Mouse (Mus musculus) heart, embryonic 13.5 days (tissue): ENCODE data around the gene Cib1. TPM values are rescaled to one million over a fixed set of nuclear protein-coding genes. Genes with fewer than 3 reads are reported as not detected.

Source experiments
- ATAC-seq: fragments of 200-750 bp; cut with Nextera tagmentation; 2 replicates; pipeline ENCODE4 v1.8.0; 2017; ENCODE audit warnings: moderate TSS enrichment; ENCODE audit not compliant: insufficient number of reproducible peaks, low FRiP score, low TSS enrichment; ENCODE audit errors: extremely low read depth
- H3K27ac ChIP-seq: fragments of 300-500 bp; sonication (generic); replicated peaks from 2 replicates; pipeline ENCODE4 v1.5.1; 2015; ENCODE audit warnings: moderate library complexity, mild to moderate bottlenecking, inconsistent platforms
- H3K27me3 ChIP-seq: fragments of 300-500 bp; sonication (generic); replicated peaks from 2 replicates; pipeline ENCODE4 v1.6.1; 2015; ENCODE audit warnings: mild to moderate bottlenecking, inconsistent platforms
- H3K36me3 ChIP-seq: fragments of 300-500 bp; sonication (generic); 2 replicates; pipeline ENCODE4 v1.6.1; 2015; ENCODE audit warnings: mild to moderate bottlenecking, inconsistent platforms
- H3K4me1 ChIP-seq: fragments of 300-500 bp; sonication (generic); 2 replicates; pipeline ENCODE4 v1.6.1; 2015; ENCODE audit warnings: inconsistent platforms
- H3K4me2 ChIP-seq: fragments of 300-500 bp; sonication (generic); 2 replicates; pipeline ENCODE4 v1.6.1; 2015; ENCODE audit warnings: inconsistent platforms, mild to moderate bottlenecking, moderate library complexity
- H3K4me3 ChIP-seq: fragments of 300-500 bp; sonication (generic); 2 replicates; pipeline ENCODE4 v1.5.1; 2015; ENCODE audit warnings: moderate library complexity, mild to moderate bottlenecking, inconsistent platforms
- H3K9ac ChIP-seq: fragments of 300-500 bp; sonication (generic); 2 replicates; pipeline ENCODE4 v1.6.1; 2015; ENCODE audit warnings: inconsistent platforms, mild to moderate bottlenecking, moderate library complexity
- H3K9me3 ChIP-seq: fragments of 300-500 bp; sonication (generic); 2 replicates; pipeline ENCODE4 v1.6.1; 2016; ENCODE audit warnings: inconsistent platforms
- WGBS: fragments of 180-500 bp; shearing (Covaris S2); methylation state at CpG from one replicate; pipeline ENCODE4 v1.1.7; 2015; ENCODE audit warnings: mixed read lengths; 5-methylcytosine and 5-hydroxymethylcytosine counted together
- polyA plus RNA-seq: library from polyadenylated mRNA; unstranded; fragments of >200 nt; fragmentation: Nextera tagmentation; extraction: Ambion mirVana; gene quantifications from 2 replicates; pipeline ENCODE4 v1.2.1, GENCODE M21; 2015

Gene Cib1
- polyA plus RNA-seq, 1 experiment from 2014 or later = 54.2 TPM

DNA sequence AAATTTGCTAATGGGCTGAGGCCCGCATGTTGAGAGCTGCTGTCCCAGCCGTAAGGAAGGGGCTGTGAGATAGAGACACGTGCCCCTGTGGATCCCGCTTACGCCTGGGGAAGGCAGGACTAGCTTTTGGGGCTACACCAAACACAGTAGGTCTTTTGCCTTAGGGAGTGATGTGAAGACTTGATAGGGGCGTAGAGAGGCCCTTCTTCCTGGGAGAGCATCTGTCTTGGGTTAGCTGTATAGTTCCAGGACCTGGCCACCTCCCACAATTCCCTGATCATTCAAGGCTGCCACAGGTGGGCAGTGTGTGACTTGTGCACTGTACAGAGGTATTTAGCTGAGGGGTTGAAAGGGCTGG lies 32.0 kb downstream of the Cib1 start:
- no peak overlapping the region for H3K4me3 ChIP-seq
- H3K27ac ChIP-seq = no peak overlapping the region
- no peaks in the 10 kb centered on the region for H3K27me3 ChIP-seq
- no peaks in the 10 kb centered on the region for H3K36me3 ChIP-seq
- H3K4me1 ChIP-seq = peaks cover 52% of the 10 kb centered on the region
- WGBS = 84% methylated on average over 6 of the region's 6 CpGs
- ATAC-seq = no peak
- no peak overlapping the region for H3K4me2 ChIP-seq
- H3K9me3 ChIP-seq = no peaks in the 10 kb centered on the region
- no peak overlapping the region for H3K9ac ChIP-seq

DNA sequence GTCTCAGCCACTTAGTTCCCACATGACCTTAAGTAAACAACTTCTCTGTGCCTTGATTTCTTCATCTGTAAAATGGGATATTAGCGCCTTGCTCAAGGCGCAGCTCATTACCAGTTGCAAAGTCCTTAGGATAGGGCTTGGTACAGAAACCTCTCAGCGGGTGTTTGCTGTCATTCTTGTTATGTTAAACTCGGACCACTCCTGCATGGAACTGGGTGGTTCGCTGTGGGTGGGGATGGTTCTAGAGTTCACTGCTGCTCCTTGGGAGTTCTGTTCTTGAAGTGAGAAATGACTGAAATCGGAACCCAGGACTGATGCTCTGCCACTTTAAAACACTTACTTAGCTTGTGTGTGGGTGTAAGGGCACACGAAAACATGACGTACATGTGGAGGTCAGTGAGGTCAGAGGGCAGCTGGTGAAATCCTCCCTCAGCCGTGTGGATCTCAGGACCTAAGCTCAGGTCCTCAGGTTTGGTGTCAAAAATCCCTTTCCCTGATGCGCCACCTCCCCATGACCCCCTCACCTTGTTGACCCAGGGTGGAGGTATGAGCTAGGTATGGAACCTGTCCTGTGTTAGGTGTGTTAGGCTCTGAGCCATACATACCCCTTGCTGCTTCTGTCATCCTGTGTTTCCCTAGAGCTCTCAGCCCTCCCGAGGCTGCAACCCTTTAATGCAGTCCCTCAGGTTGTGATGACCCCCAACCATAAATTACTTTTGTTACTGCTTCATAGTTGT lies 32.6 kb downstream of the Cib1 start:
- no peaks in the 10 kb centered on the region for H3K36me3 ChIP-seq
- H3K9me3 ChIP-seq = no peaks in the 10 kb centered on the region
- H3K4me1 ChIP-seq = peaks cover 49% of the 10 kb centered on the region
- H3K27me3 ChIP-seq = no peaks in the 10 kb centered on the region
- H3K4me3 ChIP-seq = peak overlapping the region; percentile 82; the same call in 1 of the 2 replicates
- H3K27ac ChIP-seq = no peak overlapping the region
- peak overlapping the region; percentile 95 for H3K4me2 ChIP-seq
- WGBS = 77% methylated on average over 11 of the region's 11 CpGs
- no peak for ATAC-seq
- no peak overlapping the region for H3K9ac ChIP-seq

DNA sequence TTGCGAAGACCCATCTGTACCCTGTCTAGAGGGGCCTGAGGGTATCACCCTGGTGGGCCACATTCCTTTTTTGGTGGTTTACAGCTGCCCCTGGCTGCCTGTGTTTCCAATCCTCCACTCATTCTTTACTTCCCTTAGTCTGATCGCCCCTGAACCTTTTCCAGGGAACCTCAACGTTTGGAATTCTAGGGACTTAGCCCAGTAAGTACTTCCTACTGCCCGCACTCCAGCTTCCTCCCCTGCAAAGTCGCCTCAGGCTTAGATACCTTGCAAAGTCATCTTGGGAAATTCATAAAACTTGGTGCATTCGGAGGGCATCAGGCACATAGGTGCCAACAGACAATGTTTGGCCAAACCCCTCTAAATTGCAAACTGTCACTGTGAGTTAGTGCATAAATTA lies 33.3 kb downstream of the Cib1 start:
- Histone ChIP-seq H3K4me1 (peaks cover 46% of the 10 kb centered on the region), H3K36me3 (no peaks in the 10 kb centered on the region), H3K4me3 (peak overlapping the region; percentile 82), H3K27ac (peak overlapping the region; percentile 88), H3K4me2 (peak overlapping the region; percentile 95), H3K27me3 (no peaks in the 10 kb centered on the region), H3K9me3 (no peaks in the 10 kb centered on the region), H3K9ac (peak overlapping the region; percentile 91)
- 36% methylated on average over 6 of the region's 6 CpGs for WGBS
- no peak for ATAC-seq

DNA sequence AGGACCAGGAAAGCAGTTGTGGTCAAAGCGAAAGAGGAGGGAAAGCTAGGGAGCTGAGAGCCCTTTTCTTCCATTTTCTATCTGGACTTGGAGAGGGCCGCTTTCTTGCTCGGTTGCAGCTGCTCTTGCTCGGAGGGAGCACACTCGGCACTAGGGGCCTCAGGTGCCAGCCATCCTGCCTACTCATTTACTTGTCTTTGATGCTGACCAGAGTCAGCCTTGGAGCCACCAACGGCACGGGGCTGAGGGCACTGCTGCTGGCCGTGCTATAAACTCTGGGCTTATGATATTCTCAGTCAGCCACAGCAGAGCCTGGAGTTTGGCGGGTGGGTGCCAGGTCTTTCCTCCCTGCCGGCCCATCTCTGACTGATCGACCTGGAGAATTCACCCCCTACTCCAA lies 33.8 kb downstream of the Cib1 start:
- peak overlapping the region; percentile 91 for H3K9ac ChIP-seq
- peak overlapping the region; percentile 95 for H3K4me2 ChIP-seq
- WGBS = 3% methylated on average over 11 of the region's 11 CpGs
- H3K9me3 ChIP-seq = no peaks in the 10 kb centered on the region
- peak overlapping the region; percentile 82 for H3K4me3 ChIP-seq
- H3K4me1 ChIP-seq = peaks cover 42% of the 10 kb centered on the region
- no peaks in the 10 kb centered on the region for H3K36me3 ChIP-seq
- ATAC-seq = no peak
- H3K27ac ChIP-seq = peak overlapping the region; percentile 88
- H3K27me3 ChIP-seq = no peaks in the 10 kb centered on the region

DNA sequence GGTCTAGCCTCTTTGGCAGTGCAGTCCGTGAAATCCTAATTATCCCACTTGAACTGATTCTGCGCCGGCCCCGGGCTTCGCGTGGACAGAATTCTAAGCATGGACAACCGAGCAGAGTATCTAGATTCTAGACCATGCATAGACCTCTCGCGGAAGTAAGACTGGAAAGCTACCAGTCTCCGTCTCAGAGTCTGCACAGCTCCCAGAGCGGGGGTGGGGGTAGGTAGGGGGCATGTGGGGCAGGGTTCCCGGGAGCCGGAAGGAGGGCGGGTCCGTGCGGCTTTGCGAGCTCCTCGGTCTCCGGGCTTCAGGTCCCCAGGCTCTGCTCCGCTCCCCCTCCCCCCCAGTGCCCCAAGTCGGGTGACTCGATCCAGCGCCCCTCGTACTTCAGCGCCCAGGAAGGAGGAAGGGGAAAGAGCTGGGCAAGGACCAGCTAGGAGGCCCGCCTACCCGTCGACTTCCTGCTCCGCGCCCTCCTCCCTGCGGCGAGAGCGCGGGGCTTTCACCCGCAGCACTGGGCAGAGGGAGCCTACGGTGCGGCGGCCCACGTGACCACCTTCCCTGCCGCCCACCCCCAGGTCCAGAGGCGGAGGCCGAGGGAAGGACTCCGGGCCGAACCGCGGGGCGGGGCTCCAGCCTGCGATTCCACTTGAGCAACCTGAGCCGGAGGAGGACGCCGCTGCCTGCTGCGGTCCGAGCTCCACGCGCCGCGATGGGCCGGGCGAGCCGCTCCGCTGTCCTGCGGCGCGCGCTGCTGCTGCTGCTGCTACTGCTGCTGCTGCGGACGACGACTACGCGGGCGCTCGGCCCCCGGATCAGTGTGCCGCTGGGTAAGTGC lies 34.5 kb downstream of the Cib1 start:
- H3K4me3 ChIP-seq = peak overlapping the region; percentile 82
- H3K4me2 ChIP-seq = peak overlapping the region; percentile 95
- H3K36me3 ChIP-seq = no peaks in the 10 kb centered on the region
- H3K27me3 ChIP-seq = no peaks in the 10 kb centered on the region
- H3K9ac ChIP-seq = peak overlapping the region; percentile 91
- peak; percentile 86 for ATAC-seq
- no peaks in the 10 kb centered on the region for H3K9me3 ChIP-seq
- peaks cover 35% of the 10 kb centered on the region for H3K4me1 ChIP-seq
- H3K27ac ChIP-seq = peak overlapping the region; percentile 88
- 1% methylated on average over 68 of the region's 74 CpGs for WGBS

DNA sequence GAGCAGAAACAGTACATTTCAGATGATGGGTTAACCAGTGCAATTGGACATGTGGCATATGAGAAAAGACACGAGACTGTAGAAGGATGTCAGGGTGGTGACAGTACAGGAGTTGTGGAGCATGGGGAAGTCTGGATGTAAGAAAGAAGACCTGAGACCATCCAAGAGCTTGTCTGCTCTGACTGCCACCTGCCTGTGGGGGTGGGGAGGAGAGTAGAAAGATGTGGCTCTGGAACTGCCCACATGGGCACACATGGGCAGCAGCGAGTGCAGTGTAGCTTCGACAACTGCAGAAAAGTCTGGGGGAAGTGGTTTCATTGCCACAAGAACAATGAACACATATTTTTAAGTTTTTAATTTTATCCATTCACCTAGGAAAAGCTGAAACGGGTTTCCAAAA lies 35.2 kb downstream of the Cib1 start:
- H3K36me3 ChIP-seq = no peaks in the 10 kb centered on the region
- no peak for ATAC-seq
- 34% methylated on average over 4 of the region's 4 CpGs for WGBS
- peaks cover 35% of the 10 kb centered on the region for H3K4me1 ChIP-seq
- H3K9me3 ChIP-seq = no peaks in the 10 kb centered on the region
- H3K4me3 ChIP-seq = peak overlapping the region; percentile 82
- H3K9ac ChIP-seq = peak overlapping the region; percentile 91
- H3K27me3 ChIP-seq = no peaks in the 10 kb centered on the region
- H3K4me2 ChIP-seq = peak overlapping the region; percentile 95
- H3K27ac ChIP-seq = peak overlapping the region; percentile 88

- 83% methylated on average over 10 of the region's 11 CpGs for WGBS
- H3K9ac ChIP-seq = no peak overlapping the region
- no peaks in the 10 kb centered on the region for H3K36me3 ChIP-seq
- H3K9me3 ChIP-seq = no peaks in the 10 kb centered on the region
- no peak overlapping the region for H3K27ac ChIP-seq
- no peak overlapping the region for H3K4me2 ChIP-seq
- H3K27me3 ChIP-seq = peaks cover 2% of the 10 kb centered on the region; the same call in 1 of the 2 replicates
- H3K4me1 ChIP-seq = peaks cover 47% of the 10 kb centered on the region
- no peak overlapping the region for H3K4me3 ChIP-seq
- no peak for ATAC-seq
These were observed 36.9 kb downstream of the Cib1 start for GRCm38 (mm10) chr7:80195576-80196263.

- Histone ChIP-seq H3K9ac (no peak overlapping the region), H3K27ac (no peak overlapping the region), H3K4me2 (no peak overlapping the region), H3K36me3 (no peaks in the 10 kb centered on the region), H3K4me1 (peaks cover 52% of the 10 kb centered on the region), H3K4me3 (no peak overlapping the region), H3K27me3 (peaks cover 3% of the 10 kb centered on the region; the same call in 1 of the 2 replicates), H3K9me3 (no peaks in the 10 kb centered on the region)
- no peak for ATAC-seq
- 83% methylated on average over 5 of the region's 5 CpGs for WGBS
These were observed 37.5 kb downstream of the Cib1 start for GRCm38 (mm10) chr7:80195146-80195545.

- no peak overlapping the region for H3K4me3 ChIP-seq
- H3K9me3 ChIP-seq = no peaks in the 10 kb centered on the region
- no peak overlapping the region for H3K27ac ChIP-seq
- peaks cover 48% of the 10 kb centered on the region for H3K4me1 ChIP-seq
- H3K9ac ChIP-seq = no peak overlapping the region
- peaks cover 3% of the 10 kb centered on the region; the same call in 1 of the 2 replicates for H3K27me3 ChIP-seq
- H3K36me3 ChIP-seq = no peaks in the 10 kb centered on the region
- no peak for ATAC-seq
- H3K4me2 ChIP-seq = no peak overlapping the region
- 76% methylated on average over 13 of the region's 13 CpGs for WGBS
These were observed 38.5 kb downstream of the Cib1 start for GRCm38 (mm10) chr7:80193941-80194739.

DNA sequence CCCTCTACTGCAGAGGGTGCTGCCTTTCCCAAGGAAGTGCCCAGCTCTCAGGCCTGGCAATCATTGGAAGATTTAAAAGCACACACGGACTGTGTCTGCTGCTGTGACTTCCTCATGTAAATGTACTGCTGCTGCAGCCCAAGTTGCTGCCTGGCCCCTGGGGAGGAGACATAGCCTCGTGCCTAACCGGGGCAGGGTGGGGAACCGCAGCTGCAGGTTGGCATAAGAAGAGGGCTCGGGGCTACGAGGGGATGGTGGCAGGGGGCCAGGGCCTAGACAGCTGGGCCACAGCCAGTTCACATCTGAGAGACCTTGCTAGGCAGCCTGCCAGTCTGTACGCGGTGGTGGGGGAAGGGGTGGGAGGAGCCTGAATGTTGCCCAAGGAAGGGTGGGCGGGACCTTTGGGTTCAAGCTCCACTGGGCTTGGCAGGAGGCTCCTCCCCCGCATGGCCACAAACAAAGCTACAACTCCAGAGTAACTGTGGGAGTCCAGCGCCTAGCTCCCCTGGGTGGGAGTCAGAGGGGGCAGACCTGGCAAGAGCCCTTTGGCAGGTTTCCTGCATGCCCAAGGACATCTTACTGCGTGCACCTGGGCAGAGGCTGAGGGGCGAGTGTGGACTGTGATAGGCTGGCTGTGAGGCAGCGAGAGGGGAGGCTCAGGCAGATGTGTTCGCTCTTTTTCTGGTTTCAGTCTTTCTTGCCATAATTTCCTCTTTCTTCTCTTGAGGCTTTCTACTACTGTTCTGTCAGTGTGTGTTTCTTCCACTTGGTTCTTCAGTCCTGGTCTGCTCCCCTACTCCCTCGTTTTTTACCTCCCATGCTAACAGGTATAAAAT lies 40.2 kb downstream of the Cib1 start:
- Histone ChIP-seq H3K9ac (peak overlapping the region; percentile 68), H3K4me1 (peaks cover 54% of the 10 kb centered on the region), H3K27ac (peak overlapping the region; percentile 75), H3K27me3 (peaks cover 14% of the 10 kb centered on the region; the same call in 1 of the 2 replicates), H3K4me3 (peak overlapping the region; percentile 39), H3K4me2 (peak overlapping the region; percentile 68), H3K9me3 (no peaks in the 10 kb centered on the region), H3K36me3 (no peaks in the 10 kb centered on the region; the same call in 1 of the 2 replicates)
- peak; percentile 77 for ATAC-seq
- 18% methylated on average over 16 of the region's 16 CpGs for WGBS
